Mouse (Mus musculus): ENCODE results near the gene Eef1a2.

- no peak for TF ChIP-seq CTCF (IDR thresholded peaks at IDR 0.05; ENCODE audit: control insufficient read depth, insufficient read depth, insufficient replicate concordance, low read depth, low read length)
- TF ChIP-seq POLR2A (IDR thresholded peaks at IDR 0.05; ENCODE audit: control insufficient read depth, low read depth, low read length) = no peak
Observed at GRCm38 (mm10) chr2:181135446-181135818, 21.4 kb downstream of the Eef1a2 start.
